Mouse (Mus musculus) liver, postnatal 0 days (tissue): ENCODE results near the gene Vdr.

Experiments used
- CTCF ChIP-seq: sonication (generic); IDR thresholded peaks from 2 replicates; pipeline ENCODE4 v1.5.1; 2016; ENCODE audit warnings: antibody characterized with exemption, low read depth
- EP300 ChIP-seq: IDR thresholded peaks from 2 replicates; pipeline ENCODE4 v1.6.1; 2016; ENCODE audit warnings: antibody characterized with exemption, low read depth, mild to moderate bottlenecking

DNA sequence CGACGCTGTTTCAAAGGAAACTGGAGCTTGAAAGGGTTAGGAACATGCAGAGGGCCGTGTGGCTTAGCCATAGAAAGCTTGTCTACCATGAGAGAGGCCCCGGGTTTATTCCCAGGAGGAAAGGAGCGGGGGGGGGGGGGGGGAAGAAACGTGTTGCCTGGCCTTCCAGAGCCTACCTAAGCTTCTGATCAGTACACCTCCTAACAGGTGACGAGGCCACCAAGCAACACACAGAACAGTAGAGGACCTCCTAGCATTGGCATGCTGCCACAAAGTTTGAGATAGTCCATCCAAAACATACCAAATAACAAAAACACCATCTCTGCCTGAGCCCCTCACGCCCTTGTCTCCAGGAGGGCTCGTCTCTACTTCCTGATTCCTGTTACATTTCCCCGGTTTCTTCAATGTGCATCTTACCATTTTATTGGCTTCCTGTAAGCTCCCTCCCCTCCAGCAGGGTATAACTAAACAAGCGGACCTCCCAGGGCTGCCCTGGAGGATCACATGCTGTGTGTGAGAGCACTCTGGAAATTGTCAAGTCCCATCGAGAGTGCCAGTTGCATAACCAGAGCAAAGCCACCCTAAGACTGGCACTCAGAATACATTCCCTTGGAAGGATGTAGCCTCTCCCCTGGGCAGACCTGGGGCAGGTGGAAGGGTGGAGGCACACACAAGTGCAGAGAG, 87.7 kb downstream of the Vdr start:
- TF ChIP-seq CTCF (no peak), EP300 (no peak)
